ENCODE assay signal across 8 mouse cellular contexts in the genomic region with DNA sequence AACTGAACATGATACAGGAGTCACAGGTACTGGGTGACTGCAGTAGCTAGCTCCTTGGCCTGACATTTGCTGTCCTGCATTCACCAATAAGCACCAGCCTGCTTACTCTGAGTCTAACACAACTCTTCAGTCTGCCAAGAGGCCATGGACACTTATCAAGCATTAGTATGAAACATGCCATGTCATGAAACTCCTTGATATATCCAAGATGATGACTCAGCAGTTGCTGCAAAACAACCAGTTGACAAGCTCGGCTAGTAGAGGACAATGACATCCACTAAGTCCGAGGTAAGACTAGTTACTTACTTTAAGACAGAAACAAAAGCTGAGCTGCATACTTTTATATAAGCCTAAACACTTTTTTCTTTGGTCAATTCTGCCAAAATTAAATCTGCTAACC. TPM values are rescaled to one million over a fixed set of nuclear protein-coding genes. Genes with fewer than 3 reads are reported as not detected.
DNase-seq lines count a peak whose midpoint lies in the region; ATAC-seq and TF ChIP-seq lines count a peak whose summit lies in the region.

No protein-coding gene starts in this region.

- H3K4me2 ChIP-seq in lung, embryonic 14.5 days, result peak overlapping the region; percentile 82
- peak overlapping the region; percentile 23 for H3K4me2 ChIP-seq in hindbrain, embryonic 11.5 days (replicated peaks; ENCODE audit: low read depth, low read length)
- peak overlapping the region; percentile 57 for H3K4me2 ChIP-seq in midbrain, embryonic 11.5 days

- peak overlapping the region; percentile 99 for H3K4me3 ChIP-seq in lung, embryonic 14.5 days (ENCODE audit: low read depth, low read length)
- no peak overlapping the region for H3K4me3 ChIP-seq in hindbrain, embryonic 11.5 days (ENCODE audit: low read depth, low read length)
- no peak overlapping the region for H3K4me3 ChIP-seq in midbrain, embryonic 11.5 days (ENCODE audit: low read depth, low read length)
- H3K4me3 ChIP-seq in kidney, adult 2 months (ENCODE audit: insufficient read depth, low read depth, low read length), result no peak overlapping the region

- DNase-seq in lung, embryonic 14.5 days, result peak; percentile 27
- DNase-seq in lung, adult 18-20 months, result no peak
- peak; percentile 65 for DNase-seq in adipocyte (ENCODE audit: low spot score)
- no peak for DNase-seq in hindbrain, embryonic 11.5 days (ENCODE audit: low spot score)
- DNase-seq in midbrain, embryonic 11.5 days (ENCODE audit: low spot score, missing footprints), result peak; percentile 78
- no peak for DNase-seq in layer of hippocampus, adult 9-11 months
- no peak for DNase-seq in kidney, adult 2 months
- DNase-seq in frontal cortex, adult 2 months (ENCODE audit: extremely low spot score in 1 of 2, low spot score in 1 of 2), result no peak

- 19% methylated on average over 2 of the region's 2 CpGs for WGBS in lung, embryonic 14.5 days
- WGBS in hindbrain, embryonic 11.5 days, result 35% methylated on average over 2 of the region's 2 CpGs
- WGBS in midbrain, embryonic 11.5 days, result 31% methylated on average over 2 of the region's 2 CpGs
- 6% methylated on average over 2 of the region's 2 CpGs for WGBS in kidney, adult 2 months

- no peak for TF ChIP-seq POLR2A in kidney, adult 2 months (IDR thresholded peaks at IDR 0.05; ENCODE audit: low read depth, low read length)

- no peaks in the 10 kb centered on the region for H3K27me3 ChIP-seq in lung, embryonic 14.5 days (ENCODE audit: insufficient read depth, low read length)
- no peaks in the 10 kb centered on the region for H3K27me3 ChIP-seq in hindbrain, embryonic 11.5 days (ENCODE audit: control insufficient read depth, insufficient read depth, low read length)
- no peaks in the 10 kb centered on the region for H3K27me3 ChIP-seq in midbrain, embryonic 11.5 days (ENCODE audit: control insufficient read depth, insufficient read depth, low read length)
- no peaks in the 10 kb centered on the region for H3K27me3 ChIP-seq in kidney, adult 2 months (replicated peaks; ENCODE audit: control insufficient read depth, insufficient read depth, low read length)

- H3K36me3 ChIP-seq in lung, embryonic 14.5 days (ENCODE audit: insufficient read depth), result no peaks in the 10 kb centered on the region
- no peaks in the 10 kb centered on the region for H3K36me3 ChIP-seq in hindbrain, embryonic 11.5 days (ENCODE audit: control insufficient read depth, insufficient read depth, low read length)
- no peaks in the 10 kb centered on the region for H3K36me3 ChIP-seq in midbrain, embryonic 11.5 days (ENCODE audit: control insufficient read depth, insufficient read depth, low read length)
- no peaks in the 10 kb centered on the region for H3K36me3 ChIP-seq in kidney, adult 2 months (ENCODE audit: control insufficient read depth, insufficient read depth, low read length)

- peaks cover 6% of the 10 kb centered on the region for H3K4me1 ChIP-seq in lung, embryonic 14.5 days (ENCODE audit: insufficient read depth)
- H3K4me1 ChIP-seq in hindbrain, embryonic 11.5 days (replicated peaks; ENCODE audit: control insufficient read depth, insufficient read depth, low read length), result no peaks in the 10 kb centered on the region
- peaks cover 15% of the 10 kb centered on the region for H3K4me1 ChIP-seq in midbrain, embryonic 11.5 days (ENCODE audit: control insufficient read depth, insufficient read depth, low read length)
- peaks cover 9% of the 10 kb centered on the region for H3K4me1 ChIP-seq in kidney, adult 2 months (ENCODE audit: control insufficient read depth, insufficient read depth, low read length)

- no peak for TF ChIP-seq CTCF in lung, embryonic 14.5 days (IDR thresholded peaks at IDR 0.05; ENCODE audit: low read depth)
- TF ChIP-seq CTCF in kidney, adult 2 months (conservative IDR thresholded peaks at IDR 0.05; ENCODE audit: insufficient read depth, insufficient read length, low read depth, low read length), result no peak

- no peaks in the 10 kb centered on the region for H3K9me3 ChIP-seq in lung, embryonic 14.5 days (ENCODE audit: low read depth, low read length)
- no peaks in the 10 kb centered on the region for H3K9me3 ChIP-seq in hindbrain, embryonic 11.5 days (ENCODE audit: control insufficient read depth, low read length)
- no peaks in the 10 kb centered on the region for H3K9me3 ChIP-seq in midbrain, embryonic 11.5 days (ENCODE audit: control insufficient read depth, low read length)

- peak overlapping the region; percentile 26 for H3K9ac ChIP-seq in lung, embryonic 14.5 days
- H3K9ac ChIP-seq in hindbrain, embryonic 11.5 days (ENCODE audit: low read depth, low read length), result no peak overlapping the region
- no peak overlapping the region for H3K9ac ChIP-seq in midbrain, embryonic 11.5 days (ENCODE audit: low read length)

- ATAC-seq in lung, embryonic 14.5 days (ENCODE audit: insufficient read depth), result no peak
- no peak for ATAC-seq in hindbrain, embryonic 11.5 days (ENCODE audit: low FRiP score)
- no peak for ATAC-seq in midbrain, embryonic 11.5 days (ENCODE audit: low FRiP score)

- H3K27ac ChIP-seq in lung, embryonic 14.5 days (ENCODE audit: low read depth), result no peak overlapping the region
- H3K27ac ChIP-seq in hindbrain, embryonic 11.5 days (ENCODE audit: low read depth, low read length), result no peak overlapping the region
- no peak overlapping the region for H3K27ac ChIP-seq in midbrain, embryonic 11.5 days (ENCODE audit: low read depth, low read length)
- H3K27ac ChIP-seq in kidney, adult 2 months (ENCODE audit: insufficient read depth, low read depth, low read length), result no peak overlapping the region

RNA-seq across cellular contexts. Expression of gene Nup153, which starts 2.5 kb away (rescaled TPM):
- polyA plus RNA-seq in lung, embryonic 14.5 days (2014; fragmentation: Nextera tagmentation; extraction: Ambion mirVana), result 42.3 and 42.8 TPM in 2 replicates
- 41.9 and 43.3 TPM in 2 replicates for polyA plus RNA-seq in hindbrain, embryonic 11.5 days (2014; fragmentation: Nextera tagmentation; extraction: Ambion mirVana)
- 40.6 and 50.4 TPM in 2 replicates for polyA plus RNA-seq in midbrain, embryonic 11.5 days (2014; fragmentation: Nextera tagmentation; extraction: Ambion mirVana)
- 38.2 and 42.0 TPM in 2 replicates for polyA plus RNA-seq in kidney, adult 2 months (2012; rRNA removed)
- polyA plus RNA-seq in frontal cortex, adult 2 months (2012; rRNA removed), result 32.1 and 33.8 TPM in 2 replicates

RNA-seq across cellular contexts. Expression of gene Fam8a1, which starts 55.9 kb away (rescaled TPM):
- 7.9 and 8.7 TPM in 2 replicates for polyA plus RNA-seq in lung, embryonic 14.5 days (2014; fragmentation: Nextera tagmentation; extraction: Ambion mirVana)
- polyA plus RNA-seq in hindbrain, embryonic 11.5 days (2014; fragmentation: Nextera tagmentation; extraction: Ambion mirVana), result 8.4 and 11.8 TPM in 2 replicates
- polyA plus RNA-seq in midbrain, embryonic 11.5 days (2014; fragmentation: Nextera tagmentation; extraction: Ambion mirVana), result 12.6 and 13.9 TPM in 2 replicates
- polyA plus RNA-seq in kidney, adult 2 months (2012; rRNA removed), result 20.4 and 21.5 TPM in 2 replicates
- 45.1 and 45.5 TPM in 2 replicates for polyA plus RNA-seq in frontal cortex, adult 2 months (2012; rRNA removed)

Comparison
In these comparisons a context has a peak if more than half of its experiments do, and no peak if none do; other contexts are left out.
1. DNase-seq: peak in lung, embryonic 14.5 days (single experiment), adipocyte (single experiment) and midbrain, embryonic 11.5 days (single experiment); none in lung, adult 18-20 months (0 of 2), hindbrain, embryonic 11.5 days (single experiment), layer of hippocampus, adult 9-11 months (single experiment), kidney, adult 2 months (single experiment) and frontal cortex, adult 2 months (0 of 2).
2. H3K4me2 ChIP-seq: peak in every context shown above with its lines; median percentile 82 in lung, embryonic 14.5 days; 57 in midbrain, embryonic 11.5 days; 23 in hindbrain, embryonic 11.5 days.